Mouse (Mus musculus) gastrocnemius, postnatal 36 days (tissue): ENCODE results near the gene Herpud1. TPM values are rescaled to one million over a fixed set of nuclear protein-coding genes. Genes with fewer than 3 reads are reported as not detected.

ENCODE experiments used
- DNase-seq, 2 experiments: peaks; one replicate each; pipeline ENCODE4 v3.0.0; 2022
- intact Hi-C: fragments of 180-260 bp; cut with DNase I; formaldehyde crosslinking; loops from one replicate; pipeline ENCODE4 v1.15.1; 2025
- total RNA-seq, 2 experiments: library from RNA; stranded (reverse); gene quantifications; 2 replicates each; pipeline ENCODE4 v1.2.3; 2021

The Herpud1 gene
- total RNA-seq, 2 experiments from 2014 or later, result 93.3 to 102 TPM

DNA sequence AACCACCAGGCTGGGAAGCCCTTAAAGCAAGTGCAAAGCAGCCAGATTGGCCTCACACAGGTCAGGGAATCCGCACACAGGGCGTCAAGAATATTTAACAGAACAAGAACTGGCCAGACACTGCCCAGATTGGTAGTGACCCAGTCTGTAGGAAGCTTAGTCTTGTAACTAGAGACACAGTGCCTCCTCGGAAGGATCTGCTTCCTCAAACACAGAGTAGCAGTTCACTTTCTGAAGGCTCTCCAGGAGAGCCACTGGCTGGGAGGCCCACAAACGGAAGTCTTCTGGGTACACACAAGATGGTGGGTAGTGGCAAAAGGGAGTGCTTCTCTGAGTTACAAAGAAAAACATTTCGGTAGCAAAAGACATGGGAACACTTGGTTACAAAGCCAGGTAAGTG, 15.4 kb upstream of the Herpud1 start:
- DNase-seq, result no peak
- intact Hi-C loops, result no loop called here

DNA sequence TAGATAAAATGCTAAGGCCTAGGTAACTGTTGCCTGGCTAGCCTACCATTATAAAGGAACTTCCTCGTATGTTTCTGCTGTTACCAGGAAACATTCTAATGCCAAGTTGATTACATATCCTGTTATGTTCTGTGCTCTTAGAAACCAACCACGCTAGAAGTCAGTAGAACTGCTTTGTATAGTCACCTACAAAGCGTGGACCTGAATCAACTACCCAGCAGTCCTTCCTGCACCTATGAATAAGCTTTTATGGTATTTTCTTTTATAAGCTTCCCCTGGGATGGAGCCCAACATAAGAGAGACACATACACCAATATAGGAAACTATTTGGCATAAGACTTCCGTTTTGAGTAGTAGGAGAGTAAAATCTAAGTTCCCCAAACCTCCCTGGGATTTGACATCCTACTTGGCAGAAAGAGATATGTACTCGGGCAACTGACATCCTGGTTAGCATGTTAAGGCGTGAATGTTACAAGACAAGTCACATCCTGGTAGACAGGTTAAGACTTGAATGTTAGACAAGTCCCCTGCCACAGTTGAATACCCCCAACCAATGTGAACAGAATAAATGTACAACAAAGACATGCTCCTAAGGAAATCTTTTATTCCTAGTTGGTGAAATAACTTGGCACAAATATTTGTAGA, 13.2 kb upstream of the Herpud1 start:
- no peak for DNase-seq
- intact Hi-C loops, result no loop called here

DNA sequence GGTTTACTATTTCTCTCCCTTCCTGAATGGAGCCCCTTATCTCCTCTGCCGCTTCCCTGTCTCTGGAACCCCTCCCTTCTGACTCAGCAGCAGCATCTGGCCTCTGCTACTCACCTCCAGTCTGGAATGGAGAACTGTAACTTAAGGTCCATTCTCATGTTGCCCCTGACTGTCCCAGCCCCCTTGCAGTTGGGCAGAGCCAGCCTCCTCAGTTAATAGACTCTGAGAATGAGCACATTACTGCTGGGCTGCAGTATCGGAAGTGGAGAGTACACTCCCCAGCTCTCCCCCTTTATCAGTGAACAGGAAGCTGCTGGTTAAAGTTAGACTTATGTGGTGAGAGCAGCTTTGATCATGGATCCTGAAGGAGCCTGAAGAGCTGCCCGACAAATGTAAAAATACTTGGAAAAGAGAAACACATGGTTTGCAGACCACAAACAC, 10.7 kb upstream of the Herpud1 start:
- no peak for DNase-seq
- intact Hi-C loops, result no loop called here

DNA sequence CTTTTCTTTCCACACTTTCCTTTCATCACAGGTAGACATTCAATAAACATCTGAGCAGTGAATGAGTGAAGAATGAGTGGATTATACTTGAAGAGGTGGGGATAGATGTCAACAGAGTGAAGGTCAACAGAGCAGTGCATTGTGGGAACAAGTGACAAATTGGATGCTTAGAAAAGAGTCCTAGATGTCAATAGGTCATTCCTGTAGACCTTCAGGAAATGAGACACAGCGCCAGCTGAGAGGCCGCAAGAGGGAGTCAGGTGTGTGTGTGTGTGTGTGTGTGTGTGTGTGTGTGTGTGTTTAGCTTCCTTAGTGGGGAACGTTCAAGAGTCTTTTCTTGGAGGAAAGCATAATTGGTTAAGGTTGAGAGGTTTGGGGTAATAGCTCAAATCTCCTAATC, 10.1 kb upstream of the Herpud1 start:
- DNase-seq, result no peak
- intact Hi-C loops, result no loop called here

DNA sequence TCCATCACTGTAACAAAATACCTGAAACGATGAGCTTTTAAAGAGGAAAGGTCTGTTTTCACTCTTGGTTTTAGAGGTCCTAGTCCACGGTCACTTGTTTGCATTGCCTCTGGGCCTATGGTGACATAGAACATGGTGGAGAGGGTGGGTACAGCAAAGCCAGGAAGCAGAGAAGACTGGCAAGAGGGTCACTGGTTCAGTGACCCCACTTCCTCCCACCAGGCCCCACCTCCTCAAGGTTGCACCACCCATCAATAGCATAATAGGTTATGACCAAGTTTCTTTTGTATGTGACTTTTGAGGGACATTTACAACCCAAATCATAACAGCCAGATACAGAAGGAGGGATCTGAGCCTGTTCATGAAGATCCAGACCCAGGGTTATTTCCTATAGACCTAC, 9.7 kb upstream of the Herpud1 start:
- DNase-seq, result no peak
- intact Hi-C loops, result no loop called here

DNA sequence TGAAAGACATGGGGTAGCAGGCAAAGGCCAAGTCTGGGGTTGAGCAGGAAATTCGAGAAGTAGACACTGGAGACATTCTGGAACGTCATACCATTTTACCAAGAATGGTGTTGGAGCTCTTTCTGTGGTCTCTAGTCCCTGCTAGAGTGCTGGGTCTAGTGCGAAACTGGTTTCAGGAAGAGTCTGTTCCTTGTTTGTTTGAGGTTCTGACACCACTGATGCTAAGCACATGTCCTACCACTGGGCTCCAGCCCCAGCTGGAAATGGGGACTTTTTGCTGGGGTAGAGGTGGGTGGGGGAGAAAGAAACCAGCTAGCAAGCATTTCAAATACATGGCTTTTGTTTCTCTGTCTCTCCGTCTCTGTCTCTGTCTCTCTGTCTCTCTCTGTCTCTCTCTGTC, 9.2 kb upstream of the Herpud1 start:
- intact Hi-C loops, result no loop called here
- no peak for DNase-seq

DNA sequence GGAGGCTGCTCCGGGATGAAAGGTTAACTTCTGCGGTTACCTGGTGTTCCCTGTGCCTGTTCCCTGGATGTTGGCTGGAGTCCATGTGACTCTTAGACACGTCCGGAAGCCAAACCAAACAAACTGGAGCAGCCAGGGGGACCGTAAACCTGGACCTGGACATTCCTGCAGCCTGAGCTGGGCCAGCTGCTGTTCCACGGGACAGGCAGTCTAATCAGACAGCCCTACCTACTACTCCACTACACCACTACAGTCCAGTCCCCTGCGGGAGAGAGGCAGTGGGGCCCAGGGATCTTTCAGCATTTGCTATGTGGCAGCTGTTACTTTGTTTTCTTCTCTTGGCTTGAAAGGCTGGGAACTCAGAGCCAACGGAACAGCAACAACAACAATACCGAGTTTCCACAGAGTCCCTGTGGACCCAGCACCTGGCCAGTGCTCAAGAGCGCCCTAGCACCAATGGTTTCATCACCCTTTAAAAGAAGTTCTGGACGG, 8.5 kb upstream of the Herpud1 start:
- intact Hi-C loops, result no loop called here

DNA sequence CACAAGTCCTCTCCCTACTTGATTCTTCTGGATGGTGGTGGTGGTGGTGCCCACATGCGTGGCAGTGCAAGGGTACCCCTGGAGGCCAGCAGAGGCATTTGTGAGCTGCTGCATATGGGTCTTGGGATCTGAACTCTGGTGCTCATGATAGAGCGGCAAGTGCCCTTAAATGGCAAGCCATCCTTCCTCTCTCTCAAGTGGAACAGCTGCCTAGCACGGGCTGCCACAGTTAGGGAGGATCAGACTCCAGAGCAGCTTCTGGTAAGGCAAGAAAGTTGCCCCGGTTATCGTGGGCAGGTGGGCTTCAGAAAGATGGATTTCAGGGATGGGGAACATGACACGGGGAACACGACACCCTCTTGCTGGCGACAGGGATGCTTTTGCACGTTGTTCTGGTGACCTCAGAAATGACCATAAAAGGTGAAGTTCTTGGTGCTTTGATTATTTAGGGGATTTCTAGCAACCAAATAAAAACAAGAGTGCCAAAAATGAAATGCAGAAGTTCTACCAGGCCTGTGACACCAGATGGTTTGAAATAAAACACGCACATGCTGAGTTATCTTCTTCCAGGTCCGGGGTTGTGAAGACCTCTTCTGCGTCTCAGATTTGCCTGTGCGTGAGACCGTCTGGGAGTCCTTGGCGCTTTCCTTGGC, 7.3 kb upstream of the Herpud1 start:
- intact Hi-C loops, result no loop called here
- no peak for DNase-seq

More for the DNA sequence above, 8.5 kb upstream of the Herpud1 start:
- DNase-seq, result peak; percentile 63 to 70

DNA sequence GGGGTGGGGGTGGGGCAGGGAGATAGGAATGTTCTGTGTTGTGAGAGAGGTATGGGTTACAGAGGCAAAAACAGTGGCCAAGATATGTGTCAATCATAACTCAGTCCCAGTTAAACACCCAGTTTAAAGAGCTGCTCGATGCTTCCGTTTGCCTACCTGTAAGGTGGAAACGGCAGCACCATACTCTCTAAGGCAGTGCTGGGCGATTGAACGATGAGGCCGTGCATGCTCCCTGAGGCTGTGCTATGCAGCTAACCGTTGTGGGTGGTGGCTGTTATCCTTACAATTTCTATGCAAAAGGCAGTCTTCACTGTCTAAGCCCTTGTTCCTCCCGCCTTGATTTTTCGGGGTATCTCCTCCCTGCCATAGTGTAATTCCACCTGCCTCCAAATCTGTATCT, 6.6 kb upstream of the Herpud1 start:
- DNase-seq, result no peak
- intact Hi-C loops, result no loop called here

DNA sequence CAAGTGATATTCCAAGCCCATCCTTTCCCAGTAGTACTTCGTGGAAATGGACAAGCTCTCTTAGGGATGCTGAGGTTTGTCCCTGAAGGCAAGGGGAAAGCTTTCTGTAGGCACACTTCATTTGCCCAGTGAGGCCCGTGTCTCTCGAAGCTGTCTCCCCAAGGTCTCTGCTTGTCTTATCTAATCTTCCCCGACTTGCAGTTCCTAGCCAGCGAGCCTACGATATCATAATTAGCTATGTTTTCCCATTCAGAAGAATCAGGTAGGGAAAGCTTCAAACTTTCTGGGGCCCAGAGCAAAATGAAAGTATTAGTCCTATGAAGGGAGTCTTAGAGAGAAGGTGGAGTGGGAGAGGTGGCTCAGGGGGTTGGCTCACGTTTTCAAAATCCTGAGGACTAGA, 2.1 kb upstream of the Herpud1 start:
- DNase-seq, result no peak
- intact Hi-C loops, result no loop called here

DNA sequence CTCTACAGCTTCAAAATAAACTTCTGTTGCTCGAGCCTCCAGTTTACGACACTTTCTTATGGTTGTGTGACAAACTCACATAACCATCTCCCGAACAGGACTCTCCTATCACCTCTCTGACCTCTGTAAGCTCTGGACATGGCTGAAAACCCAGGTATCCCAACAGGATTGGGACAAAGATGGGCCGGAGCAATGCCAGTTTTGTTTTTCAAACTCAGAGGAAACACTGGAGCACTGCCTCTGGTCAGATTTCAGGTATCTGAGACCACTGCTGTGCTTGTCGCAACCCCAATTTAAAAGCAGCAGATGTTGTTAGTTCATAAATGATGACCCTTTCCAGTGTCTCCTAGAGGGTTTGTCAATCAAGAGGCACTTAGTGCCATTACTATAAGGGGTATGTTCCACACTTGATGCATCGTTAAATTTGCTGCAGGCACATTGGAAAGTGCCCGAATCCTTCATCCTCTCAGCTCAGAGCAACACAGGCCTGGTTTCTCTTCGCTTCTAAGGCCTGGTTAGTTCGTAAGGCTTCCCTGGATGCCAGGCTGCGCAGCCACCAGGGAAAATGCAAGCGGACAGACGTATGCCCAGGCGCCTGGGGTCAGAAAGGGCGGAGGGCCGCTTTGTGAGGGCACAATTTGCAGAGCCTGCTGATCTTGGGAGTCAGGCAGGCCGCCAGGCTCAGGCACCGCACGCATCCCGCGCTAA, 578 bp upstream of the Herpud1 start:
- no peak for DNase-seq
- intact Hi-C loops, result no loop called here

DNA sequence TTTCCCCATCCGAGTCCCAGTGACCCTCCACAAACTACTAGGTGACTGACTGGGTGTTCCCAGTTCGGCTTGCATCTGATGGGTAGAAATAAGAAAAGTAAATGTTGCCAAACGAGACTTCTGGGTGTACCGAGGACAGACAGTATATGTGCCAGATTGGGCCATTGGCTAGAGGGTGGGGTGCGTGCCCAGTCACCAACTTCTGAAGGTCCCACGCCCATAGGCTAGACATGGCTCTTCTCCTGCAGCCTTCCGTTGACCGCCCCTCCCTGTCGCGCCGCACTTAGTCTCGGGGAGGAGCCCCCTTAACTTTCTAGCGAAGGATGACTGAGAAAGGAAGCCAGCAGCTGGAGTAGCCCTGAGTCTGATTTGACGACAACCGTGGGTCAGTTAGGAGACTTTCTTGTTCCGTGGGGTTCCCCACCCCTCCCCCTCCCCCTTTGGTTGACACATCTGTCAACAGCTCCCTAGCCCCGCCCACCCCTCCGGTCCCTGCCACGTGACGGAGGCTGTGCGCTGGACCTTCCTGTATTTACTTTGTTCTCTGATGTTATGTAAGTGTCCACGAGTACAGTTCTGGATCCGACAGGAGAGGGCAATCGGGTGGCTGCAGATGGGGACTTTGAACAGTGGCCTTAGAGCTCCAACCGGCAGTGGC, 918 bp downstream of the Herpud1 start:
- peak; percentile 83 to 91 for DNase-seq

DNA sequence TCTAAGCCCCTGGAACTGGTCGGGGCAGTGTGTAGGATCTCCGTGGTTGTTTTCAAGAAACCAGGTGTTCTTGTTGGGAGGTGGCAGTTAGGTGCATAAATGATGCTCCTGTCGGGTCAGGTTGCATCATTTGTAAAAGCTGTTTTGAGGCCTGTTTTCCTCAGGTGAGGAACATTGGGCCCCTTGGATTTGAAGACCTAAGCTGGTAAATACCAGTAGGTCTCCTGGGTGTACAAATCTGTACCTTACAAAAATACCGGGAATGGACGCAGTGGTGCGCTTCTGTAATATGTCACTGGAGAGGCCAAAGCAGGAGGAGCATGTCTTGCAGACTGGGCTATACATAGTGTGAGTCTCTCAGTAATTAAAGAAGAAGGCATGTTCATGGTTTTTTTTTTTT, 1.5 kb downstream of the Herpud1 start:
- no peak for DNase-seq
- intact Hi-C loops, result no loop called here

More for the DNA sequence above, 918 bp downstream of the Herpud1 start:
- intact Hi-C loops, result no loop called here

DNA sequence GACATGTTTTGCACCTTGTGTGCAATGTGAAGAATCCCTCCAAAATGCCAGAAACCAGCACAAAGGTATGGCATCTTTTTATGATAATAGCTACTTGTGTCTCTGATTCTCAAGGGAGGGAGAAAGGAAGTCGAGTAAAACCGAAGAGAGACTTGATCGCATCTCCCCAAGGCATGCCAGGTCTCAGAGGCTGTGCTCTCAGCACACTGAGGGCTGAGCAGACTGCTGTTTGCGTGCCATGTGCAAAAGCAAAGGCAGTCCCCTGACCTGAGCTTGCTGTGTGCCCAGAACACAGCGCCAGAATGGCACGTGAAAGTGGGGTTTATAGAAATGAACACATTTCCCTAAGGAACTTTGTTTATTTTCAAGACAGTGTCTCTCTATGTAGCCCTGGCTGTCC, 3.3 kb downstream of the Herpud1 start:
- no peak for DNase-seq
- intact Hi-C loops, result no loop called here

DNA sequence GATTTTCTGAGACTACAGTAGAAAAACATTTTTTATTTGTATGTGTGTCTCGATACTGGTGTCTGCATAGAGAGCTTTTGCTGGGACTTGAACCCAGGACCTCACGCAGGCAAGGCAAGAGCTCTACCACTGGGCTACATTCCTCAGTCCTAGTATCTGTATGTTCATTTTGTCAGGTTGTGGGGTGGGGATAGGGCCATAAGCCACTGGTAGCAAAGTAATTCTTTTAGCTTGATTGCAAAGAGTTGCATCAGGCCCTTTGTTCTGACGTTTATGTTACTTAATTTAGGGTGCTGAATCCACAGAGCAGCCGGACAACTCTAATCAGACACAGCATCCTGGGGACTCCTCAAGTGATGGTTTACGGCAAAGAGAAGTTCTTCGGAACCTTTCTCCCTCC, 4.2 kb downstream of the Herpud1 start:
- intact Hi-C loops, result no loop called here
- no peak for DNase-seq

DNA sequence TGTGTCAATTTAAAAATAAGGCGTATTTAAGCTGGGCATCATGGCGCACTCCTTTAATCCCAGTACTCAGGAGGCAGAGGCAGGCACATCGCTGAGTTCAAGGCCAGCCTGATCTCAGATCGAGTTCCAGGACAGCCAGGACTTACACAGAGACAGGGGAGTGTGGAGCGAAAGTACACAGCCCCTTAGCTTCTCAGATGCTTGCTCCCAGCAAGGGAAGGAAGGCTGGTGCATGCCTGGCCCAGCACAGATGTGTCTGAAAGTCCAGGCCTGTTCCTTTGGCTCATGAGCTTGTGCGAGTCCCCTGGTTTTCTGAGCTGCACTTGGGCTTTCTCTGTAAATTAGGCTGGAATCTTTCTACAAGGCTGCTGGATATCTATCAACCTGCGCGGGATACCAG, 4.7 kb downstream of the Herpud1 start:
- intact Hi-C loops, result no loop called here
- no peak for DNase-seq

DNA sequence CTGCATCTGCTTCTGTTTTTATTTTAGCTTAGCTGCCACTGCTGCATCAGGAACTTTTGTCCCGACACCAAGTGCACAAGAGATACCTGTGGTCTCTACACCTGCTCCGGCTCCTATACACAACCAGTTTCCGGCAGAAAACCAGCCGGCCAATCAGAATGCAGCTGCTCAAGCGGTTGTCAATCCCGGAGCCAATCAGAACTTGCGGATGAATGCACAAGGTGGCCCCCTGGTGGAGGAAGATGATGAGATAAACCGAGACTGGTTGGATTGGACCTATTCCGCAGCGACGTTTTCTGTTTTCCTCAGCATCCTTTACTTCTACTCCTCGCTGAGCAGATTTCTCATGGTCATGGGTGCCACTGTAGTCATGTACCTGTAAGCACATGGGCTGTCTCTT, 5.9 kb downstream of the Herpud1 start:
- DNase-seq, result peak; percentile 28 to 34
- intact Hi-C loops, result no loop called here

DNA sequence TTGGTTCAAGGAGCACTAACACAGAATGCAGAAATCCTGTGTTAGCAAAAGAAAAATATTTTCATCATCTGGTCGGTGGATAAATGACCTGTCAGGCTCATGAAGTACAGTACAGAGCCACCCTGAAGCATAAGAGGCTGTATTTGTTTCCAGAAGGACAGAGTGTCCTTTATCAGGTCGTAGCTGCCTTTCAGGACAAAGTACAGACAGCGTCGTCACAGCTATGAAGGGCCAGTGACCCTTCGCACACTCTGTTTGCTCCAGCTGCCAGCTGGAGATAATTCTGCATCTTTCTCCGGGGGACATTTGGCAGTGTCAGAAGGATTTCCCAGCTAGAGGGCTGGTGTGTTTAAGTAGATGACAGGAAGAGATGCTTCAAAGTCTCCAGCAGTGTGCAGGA, 6.4 kb downstream of the Herpud1 start:
- DNase-seq, result no peak
- intact Hi-C loops, result no loop called here

DNA sequence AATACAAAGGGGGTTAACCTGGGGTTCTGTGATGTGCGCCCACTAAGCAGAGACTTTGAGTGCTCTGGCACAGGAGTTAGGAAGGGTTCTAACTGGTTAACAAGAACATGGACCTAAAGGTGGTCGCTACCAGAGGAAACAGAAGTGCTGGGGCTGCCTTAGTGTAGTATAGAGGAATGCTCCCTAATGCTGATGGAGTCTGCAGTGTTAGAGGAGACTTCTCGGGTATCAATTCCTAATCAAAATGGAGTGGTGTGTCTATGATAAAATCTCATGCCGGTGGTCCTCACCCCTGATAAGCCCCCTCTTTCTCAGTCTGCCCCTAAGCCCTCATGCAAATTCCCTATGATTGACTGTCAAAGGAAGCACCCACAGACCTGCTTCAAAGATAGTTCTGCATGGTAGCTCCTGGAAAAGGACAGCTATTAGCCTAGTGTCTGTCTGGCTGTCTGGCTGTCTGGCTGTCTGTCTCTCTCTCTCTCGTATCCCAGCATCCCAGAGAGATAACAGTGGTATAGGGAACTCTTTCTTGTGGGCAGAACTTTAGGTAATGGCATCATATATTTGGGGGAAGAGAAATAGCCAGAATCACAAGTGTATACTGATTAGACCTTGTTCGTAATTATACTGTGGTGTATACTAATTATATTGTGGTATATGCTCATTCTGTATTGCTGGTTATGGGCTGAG, 9.8 kb downstream of the Herpud1 start:
- intact Hi-C loops, result loop anchor here (2.0 to 5.0 kb wide), 3 partner anchors 53 to 119 kb away; no protein-coding TSS in a partner anchor

DNA sequence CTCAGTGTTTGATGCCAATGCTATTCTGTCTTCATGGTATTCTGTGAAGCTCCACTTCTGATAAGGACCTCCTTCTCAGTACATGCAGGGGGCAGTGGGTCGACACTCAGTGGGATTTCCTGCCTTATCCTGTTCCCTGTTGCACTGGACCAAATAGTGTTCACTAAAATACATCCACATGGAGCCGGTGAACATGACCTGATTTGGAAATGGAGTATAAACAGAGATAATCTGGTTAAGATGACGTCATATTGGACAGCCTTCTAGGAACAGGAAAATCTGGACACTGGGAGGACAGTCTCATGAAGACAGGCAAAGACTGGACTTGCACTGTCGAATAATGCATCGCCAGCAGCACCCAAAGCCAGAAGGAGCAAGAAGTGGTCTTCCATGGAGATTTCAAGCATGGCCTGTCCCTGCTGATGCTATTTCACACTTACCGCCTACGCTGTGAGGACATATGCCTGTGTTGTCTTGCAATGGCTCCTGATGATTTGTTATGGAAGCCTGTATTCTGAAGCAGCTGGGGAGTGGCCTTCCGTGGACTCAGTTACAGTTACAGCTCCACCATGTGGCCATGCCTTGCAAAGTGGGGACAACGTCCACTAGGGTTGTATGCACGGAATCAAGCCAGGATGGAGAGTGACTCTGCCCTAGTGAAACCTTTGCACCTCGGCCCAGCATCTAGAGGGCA, 10.9 kb downstream of the Herpud1 start:
- intact Hi-C loops, result loop anchor here (2.0 to 5.0 kb wide), 3 partner anchors 54 to 120 kb away; no protein-coding TSS in a partner anchor
- DNase-seq, result peak; percentile 37 to 62

More for the DNA sequence above, 9.8 kb downstream of the Herpud1 start:
- no peak for DNase-seq
